Mouse (Mus musculus): ENCODE data around the gene Myo3b. TPM values are rescaled to one million over a fixed set of nuclear protein-coding genes. Genes with fewer than 3 reads are reported as not detected.

Gene Myo3b
- polyA plus RNA-seq, 1 experiment from 2014 or later: not detected

DNA sequence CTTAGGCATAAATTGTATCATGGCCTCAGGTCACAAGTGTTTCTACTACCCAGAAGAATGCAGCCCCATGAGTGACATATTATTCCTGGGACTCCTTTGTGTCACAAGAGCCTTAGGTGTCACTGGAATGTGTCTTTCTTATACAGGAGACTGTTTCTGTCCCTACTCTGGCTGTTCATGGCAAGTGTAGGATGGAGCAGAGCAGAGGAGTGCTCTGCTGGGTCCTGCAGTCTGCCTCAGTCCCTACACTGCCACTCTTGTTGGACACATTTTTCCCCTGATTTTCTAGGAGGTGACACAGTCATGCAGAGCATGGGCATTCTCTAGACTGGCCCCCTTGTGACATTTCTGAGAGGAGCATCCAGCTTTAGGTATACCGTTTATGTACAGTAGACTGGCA is 350.2 kb downstream of the Myo3b start:
- Histone ChIP-seq H3K4me3 (replicated peaks) (no peak overlapping the region), H3K9me3 (no peaks in the 10 kb centered on the region), H3K4me2 (no peak overlapping the region), H3K27me3 (0 out of 2 replicates have a peak, but pooled peaks cover 9% of the 10 kb centered on the region), H3K36me3 (no peaks in the 10 kb centered on the region), H3K27ac (no peak overlapping the region), H3K4me1 (replicated peaks) (peaks cover 12% of the 10 kb centered on the region), H3K9ac (replicated peaks) (no peak overlapping the region)
- WGBS: 83% methylated on average over 1 of the region's 1 CpGs
- no peak for ATAC-seq (ENCODE audit: insufficient number of reproducible peaks, insufficient read depth, low FRiP score, low TSS enrichment, low read depth)

GRCm38 (mm10) chr2:70397734-70398276 is 358.9 kb downstream of the Myo3b start:
- H3K27me3 ChIP-seq: peaks cover 6% of the 10 kb centered on the region; the same call in 1 of the 2 replicates
- peaks cover 12% of the 10 kb centered on the region; the same call in 1 of the 2 replicates for H3K4me1 ChIP-seq (replicated peaks)
- no peak overlapping the region for H3K27ac ChIP-seq
- ATAC-seq (ENCODE audit: insufficient number of reproducible peaks, insufficient read depth, low FRiP score, low TSS enrichment, low read depth): peak; percentile 26; the same call in 1 of the 2 replicates
- no peak overlapping the region for H3K4me3 ChIP-seq (replicated peaks)
- H3K9me3 ChIP-seq: no peaks in the 10 kb centered on the region
- H3K9ac ChIP-seq (replicated peaks): no peak overlapping the region
- no peak overlapping the region for H3K4me2 ChIP-seq
- WGBS: 32% methylated on average over 9 of the region's 9 CpGs
- no peaks in the 10 kb centered on the region for H3K36me3 ChIP-seq

DNA sequence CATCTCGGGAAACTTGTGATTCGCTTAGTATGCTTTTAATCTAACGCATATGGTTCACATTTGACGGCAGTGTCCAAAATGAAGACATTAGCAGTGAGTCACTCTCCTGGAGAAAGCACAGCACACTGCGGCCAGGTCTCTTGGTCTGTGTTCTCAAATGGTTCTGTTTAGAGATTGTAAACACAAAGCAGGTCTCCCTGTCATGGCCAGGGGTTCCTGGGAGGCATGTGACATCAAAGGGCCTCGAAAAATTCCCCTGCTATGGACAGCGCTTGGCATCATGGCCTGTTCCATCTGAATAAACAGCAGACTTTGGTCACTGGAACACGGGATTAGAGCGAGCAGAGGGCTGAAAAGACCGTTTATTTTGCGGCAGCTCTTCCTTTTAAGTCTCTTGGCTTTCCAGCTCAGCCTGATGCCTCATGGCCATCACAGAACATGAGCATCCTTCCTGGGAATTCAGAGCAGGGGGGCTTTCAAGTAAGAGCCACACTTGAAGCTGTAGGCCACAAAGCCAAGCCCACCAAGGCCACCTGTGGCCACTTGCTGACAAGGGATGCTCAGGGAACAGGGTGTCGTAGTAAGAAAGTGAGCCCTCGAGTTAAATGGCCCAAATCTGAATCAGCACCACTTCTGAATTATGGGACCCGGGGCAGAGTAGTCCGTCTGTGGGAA is 360.7 kb downstream of the Myo3b start:
- no peaks in the 10 kb centered on the region for H3K9me3 ChIP-seq
- no peak for ATAC-seq (ENCODE audit: insufficient number of reproducible peaks, insufficient read depth, low FRiP score, low TSS enrichment, low read depth)
- no peaks in the 10 kb centered on the region for H3K36me3 ChIP-seq
- H3K4me2 ChIP-seq: no peak overlapping the region
- no peak overlapping the region for H3K27ac ChIP-seq
- H3K4me3 ChIP-seq (replicated peaks): no peak overlapping the region
- no peak overlapping the region for H3K9ac ChIP-seq (replicated peaks)
- H3K27me3 ChIP-seq: peaks cover 6% of the 10 kb centered on the region; the same call in 1 of the 2 replicates
- peaks cover 12% of the 10 kb centered on the region; the same call in 1 of the 2 replicates for H3K4me1 ChIP-seq (replicated peaks)
- WGBS: 54% methylated on average over 15 of the region's 15 CpGs

DNA sequence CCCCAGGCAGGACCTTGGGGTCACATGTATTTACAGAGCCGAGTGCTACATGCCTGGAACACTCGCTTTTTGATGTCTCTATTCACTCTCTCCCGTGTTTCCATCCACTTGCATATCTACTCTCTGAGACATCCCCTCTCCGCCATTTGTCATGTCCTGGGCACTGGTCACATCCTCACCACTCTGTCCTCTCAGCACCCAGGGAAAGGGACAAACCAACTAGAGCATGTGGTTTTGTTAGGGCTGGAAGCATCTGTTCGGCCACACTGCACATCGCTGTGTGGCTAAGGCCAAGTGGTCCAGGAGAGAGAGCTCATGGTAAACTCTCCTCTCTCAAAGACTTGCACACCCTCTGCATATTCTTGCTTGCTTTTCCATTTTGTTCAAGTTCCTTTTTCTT is 361.4 kb downstream of the Myo3b start:
- Histone ChIP-seq H3K4me2 (no peak overlapping the region), H3K27ac (no peak overlapping the region), H3K36me3 (no peaks in the 10 kb centered on the region), H3K4me3 (replicated peaks) (no peak overlapping the region), H3K9me3 (no peaks in the 10 kb centered on the region), H3K9ac (replicated peaks) (no peak overlapping the region), H3K4me1 (replicated peaks) (peaks cover 12% of the 10 kb centered on the region; the same call in 1 of the 2 replicates), H3K27me3 (peaks cover 6% of the 10 kb centered on the region; the same call in 1 of the 2 replicates)
- 81% methylated on average over 6 of the region's 6 CpGs for WGBS
- ATAC-seq (ENCODE audit: insufficient number of reproducible peaks, insufficient read depth, low FRiP score, low TSS enrichment, low read depth): no peak

DNA sequence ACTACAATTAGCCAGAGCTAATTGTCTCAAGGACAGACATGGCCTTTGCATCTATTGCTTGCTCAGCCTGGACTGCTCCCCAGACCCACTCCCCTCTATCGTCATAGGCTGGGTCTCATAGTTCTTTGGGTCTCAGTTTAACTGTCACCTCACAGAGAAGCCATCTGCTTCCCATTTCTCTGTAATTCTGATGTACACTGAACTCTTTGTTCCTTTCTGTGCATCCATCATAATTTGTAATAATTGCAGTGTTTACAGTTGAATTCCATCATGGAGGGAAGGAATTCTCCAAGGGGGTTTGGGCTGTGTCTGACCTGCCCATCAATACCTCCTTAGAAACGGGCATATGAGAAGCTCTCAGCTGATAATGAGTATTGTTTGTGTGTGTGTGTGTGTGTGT is 365.4 kb downstream of the Myo3b start:
- H3K9me3 ChIP-seq: no peaks in the 10 kb centered on the region
- ATAC-seq (ENCODE audit: insufficient number of reproducible peaks, insufficient read depth, low FRiP score, low TSS enrichment, low read depth): no peak

GRCm38 (mm10) chr2:70406846-70407245 is 367.9 kb downstream of the Myo3b start:
- Histone ChIP-seq H3K27ac (no peak overlapping the region), H3K9me3 (no peaks in the 10 kb centered on the region), H3K4me3 (replicated peaks) (no peak overlapping the region), H3K36me3 (no peaks in the 10 kb centered on the region), H3K27me3 (no peaks in the 10 kb centered on the region), H3K9ac (replicated peaks) (no peak overlapping the region), H3K4me1 (replicated peaks) (0 out of 2 replicates have a peak, but pooled peaks cover 5% of the 10 kb centered on the region), H3K4me2 (no peak overlapping the region)
- no peak for ATAC-seq (ENCODE audit: insufficient number of reproducible peaks, insufficient read depth, low FRiP score, low TSS enrichment, low read depth)
- 69% methylated on average over 5 of the region's 5 CpGs for WGBS

More for the DNA sequence above, 365.4 kb downstream of the Myo3b start:
- Histone ChIP-seq H3K4me2 (no peak overlapping the region), H3K27ac (no peak overlapping the region), H3K36me3 (no peaks in the 10 kb centered on the region), H3K4me1 (replicated peaks) (peaks cover 11% of the 10 kb centered on the region; the same call in 1 of the 2 replicates), H3K4me3 (replicated peaks) (no peak overlapping the region), H3K9ac (replicated peaks) (no peak overlapping the region), H3K27me3 (peaks cover 6% of the 10 kb centered on the region; the same call in 1 of the 2 replicates)
- WGBS: 55% methylated on average over 2 of the region's 2 CpGs

DNA sequence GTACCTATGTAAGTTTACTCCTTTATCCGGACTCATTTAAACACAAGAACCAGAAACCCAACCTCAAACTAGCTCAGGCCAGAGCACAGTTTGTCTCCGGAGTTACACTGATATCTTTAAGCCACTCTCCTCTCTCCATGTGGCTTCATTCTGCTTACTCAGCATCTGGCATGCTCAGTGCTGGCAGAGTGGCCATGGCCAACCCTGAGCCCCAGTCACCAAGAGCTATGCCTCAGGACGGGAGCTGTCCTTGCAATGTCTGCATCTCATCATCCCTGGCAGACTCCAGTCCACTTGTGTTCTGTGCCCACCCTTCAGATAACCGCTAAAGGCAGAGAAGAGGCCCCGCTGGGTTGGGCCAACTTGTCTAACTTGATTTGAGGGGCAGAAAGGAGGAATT is 368.8 kb downstream of the Myo3b start:
- Histone ChIP-seq H3K36me3 (no peaks in the 10 kb centered on the region), H3K4me3 (replicated peaks) (no peak overlapping the region), H3K9me3 (no peaks in the 10 kb centered on the region), H3K4me2 (no peak overlapping the region), H3K27ac (no peak overlapping the region), H3K4me1 (replicated peaks) (0 out of 2 replicates have a peak, but pooled peaks cover 5% of the 10 kb centered on the region), H3K27me3 (no peaks in the 10 kb centered on the region), H3K9ac (replicated peaks) (no peak overlapping the region)
- no peak for ATAC-seq (ENCODE audit: insufficient number of reproducible peaks, insufficient read depth, low FRiP score, low TSS enrichment, low read depth)
- WGBS: 74% methylated on average over 5 of the region's 5 CpGs

- no peak overlapping the region for H3K9ac ChIP-seq (replicated peaks)
These were observed 371.5 kb downstream of the Myo3b start for GRCm38 (mm10) chr2:70410298-70410885.

DNA sequence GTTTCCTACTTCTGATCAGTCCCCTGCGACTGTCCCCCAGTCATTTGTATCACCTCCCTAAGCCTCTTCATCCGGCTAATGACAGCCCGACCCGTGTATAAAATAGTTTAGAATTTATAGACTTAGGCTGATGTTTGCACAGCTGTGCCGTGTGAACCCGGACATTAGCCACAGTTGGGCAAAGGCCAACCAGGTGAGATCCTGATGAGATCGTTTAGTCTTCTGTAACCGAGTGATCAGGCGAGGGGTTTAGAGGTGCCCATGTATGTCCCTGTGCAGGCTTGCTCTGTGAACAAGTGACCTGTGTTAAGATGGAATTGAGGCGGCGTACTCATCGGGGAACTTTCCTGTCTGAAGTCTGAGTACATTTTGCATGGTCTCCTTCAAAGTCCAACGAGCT is 373.4 kb downstream of the Myo3b start:
- no peak for ATAC-seq (ENCODE audit: insufficient number of reproducible peaks, insufficient read depth, low FRiP score, low TSS enrichment, low read depth)
- H3K4me1 ChIP-seq (replicated peaks): 0 out of 2 replicates have a peak, but pooled peaks cover 5% of the 10 kb centered on the region
- no peak overlapping the region for H3K4me3 ChIP-seq (replicated peaks)
- no peaks in the 10 kb centered on the region for H3K36me3 ChIP-seq
- H3K27me3 ChIP-seq: no peaks in the 10 kb centered on the region
- H3K27ac ChIP-seq: no peak overlapping the region
- H3K4me2 ChIP-seq: no peak overlapping the region
- H3K9ac ChIP-seq (replicated peaks): no peak overlapping the region
- WGBS: 67% methylated on average over 13 of the region's 13 CpGs
- H3K9me3 ChIP-seq: no peaks in the 10 kb centered on the region

More at GRCm38 (mm10) chr2:70410298-70410885, 371.5 kb downstream of the Myo3b start:
- no peak for ATAC-seq (ENCODE audit: insufficient number of reproducible peaks, insufficient read depth, low FRiP score, low TSS enrichment, low read depth)
- no peak overlapping the region for H3K4me2 ChIP-seq
- WGBS: 47% methylated on average over 4 of the region's 4 CpGs
- no peaks in the 10 kb centered on the region for H3K9me3 ChIP-seq
- H3K27me3 ChIP-seq: no peaks in the 10 kb centered on the region
- H3K4me1 ChIP-seq (replicated peaks): 0 out of 2 replicates have a peak, but pooled peaks cover 5% of the 10 kb centered on the region
- no peak overlapping the region for H3K27ac ChIP-seq
- H3K36me3 ChIP-seq: no peaks in the 10 kb centered on the region
- no peak overlapping the region for H3K4me3 ChIP-seq (replicated peaks)

DNA sequence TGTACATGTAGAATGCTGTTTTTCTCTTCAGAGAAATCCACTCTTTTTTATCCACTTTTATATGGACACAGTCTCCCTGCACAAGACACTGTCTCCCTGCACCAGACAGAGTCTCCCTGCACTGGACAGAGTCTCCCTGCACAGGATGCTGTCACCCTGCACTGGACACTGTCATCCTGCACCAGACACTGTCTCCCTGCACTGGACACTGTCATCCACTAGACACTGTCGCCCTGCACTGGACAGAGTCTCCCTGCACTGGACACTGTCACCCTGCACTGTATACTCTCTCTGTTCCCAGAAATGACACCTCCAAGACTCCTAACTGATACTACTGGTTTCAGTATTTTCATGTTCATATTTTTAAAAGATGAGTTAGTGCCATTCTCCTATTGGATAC is 375.5 kb downstream of the Myo3b start:
- Histone ChIP-seq H3K27me3 (no peaks in the 10 kb centered on the region), H3K9me3 (no peaks in the 10 kb centered on the region), H3K9ac (replicated peaks) (no peak overlapping the region), H3K4me1 (replicated peaks) (no peaks in the 10 kb centered on the region), H3K4me2 (no peak overlapping the region), H3K36me3 (no peaks in the 10 kb centered on the region), H3K27ac (no peak overlapping the region), H3K4me3 (replicated peaks) (no peak overlapping the region)
- ATAC-seq (ENCODE audit: insufficient number of reproducible peaks, insufficient read depth, low FRiP score, low TSS enrichment, low read depth): no peak
- WGBS: 74% methylated on average over 1 of the region's 1 CpGs

DNA sequence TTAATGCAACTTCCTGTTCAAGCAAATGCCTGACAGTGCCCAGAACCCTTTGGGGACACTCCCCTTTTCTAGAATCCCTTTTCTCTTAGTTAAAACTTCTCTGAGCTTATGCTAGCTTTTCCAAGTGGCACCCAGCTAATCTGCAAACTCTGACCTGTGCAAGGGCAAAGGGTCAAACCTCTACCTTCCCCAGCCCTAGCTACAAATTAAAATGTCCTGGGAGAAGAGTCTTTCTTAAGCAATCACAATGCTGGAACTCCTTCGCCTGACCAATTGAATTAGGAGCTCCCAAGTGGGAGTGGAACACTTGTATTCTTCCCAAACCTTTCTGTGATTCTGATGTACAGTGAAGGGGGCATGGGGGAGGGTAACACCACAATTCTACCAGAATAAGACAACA is 376.6 kb downstream of the Myo3b start:
- no peak overlapping the region for H3K4me3 ChIP-seq (replicated peaks)
- no peaks in the 10 kb centered on the region for H3K27me3 ChIP-seq
- H3K36me3 ChIP-seq: no peaks in the 10 kb centered on the region
- H3K4me2 ChIP-seq: no peak overlapping the region
- 79% methylated on average over 1 of the region's 1 CpGs for WGBS
- H3K4me1 ChIP-seq (replicated peaks): no peaks in the 10 kb centered on the region
- no peaks in the 10 kb centered on the region for H3K9me3 ChIP-seq
- no peak overlapping the region for H3K27ac ChIP-seq
- ATAC-seq (ENCODE audit: insufficient number of reproducible peaks, insufficient read depth, low FRiP score, low TSS enrichment, low read depth): no peak
- H3K9ac ChIP-seq (replicated peaks): no peak overlapping the region
